Mouse (Mus musculus): ENCODE results near the gene Tjp3. TPM values are rescaled to one million over a fixed set of nuclear protein-coding genes. Genes with fewer than 3 reads are reported as not detected.

Tjp3 gene
- total RNA-seq (2023) = 11.7 to 14.1 TPM (median 12.2 TPM) in 4 replicates

DNA sequence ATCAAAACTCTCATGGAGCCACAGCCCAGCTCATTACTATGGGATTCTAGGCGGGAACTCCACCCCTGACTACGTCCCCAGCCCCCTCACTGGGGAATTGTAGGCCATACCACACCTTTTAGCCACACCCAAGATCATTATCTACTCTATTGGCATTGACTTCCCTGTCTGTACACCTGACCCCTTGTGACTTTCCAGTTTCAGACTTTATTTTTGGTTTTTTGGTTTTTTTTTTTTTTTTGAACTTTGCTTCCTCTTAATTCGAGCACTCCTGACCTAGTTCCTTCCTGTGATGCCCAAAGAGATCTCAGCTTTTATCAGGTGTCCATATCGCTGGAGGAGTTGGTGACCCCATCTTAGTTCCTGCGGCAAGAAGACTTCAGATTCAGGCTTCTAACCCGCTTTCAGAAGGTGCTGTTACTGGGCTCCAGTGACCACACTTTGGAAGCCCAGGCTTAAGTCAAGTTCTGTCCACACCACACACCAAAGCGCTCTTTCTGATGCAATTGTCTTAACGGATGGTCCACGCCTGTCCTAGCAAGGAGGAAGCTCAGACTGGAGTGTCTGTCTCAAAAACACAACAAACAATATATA lies at the start of gene Tjp3:
TSS of gene Tjp3 (minus strand) at position 71 of the 594 bp plus-strand sequence.

DNA sequence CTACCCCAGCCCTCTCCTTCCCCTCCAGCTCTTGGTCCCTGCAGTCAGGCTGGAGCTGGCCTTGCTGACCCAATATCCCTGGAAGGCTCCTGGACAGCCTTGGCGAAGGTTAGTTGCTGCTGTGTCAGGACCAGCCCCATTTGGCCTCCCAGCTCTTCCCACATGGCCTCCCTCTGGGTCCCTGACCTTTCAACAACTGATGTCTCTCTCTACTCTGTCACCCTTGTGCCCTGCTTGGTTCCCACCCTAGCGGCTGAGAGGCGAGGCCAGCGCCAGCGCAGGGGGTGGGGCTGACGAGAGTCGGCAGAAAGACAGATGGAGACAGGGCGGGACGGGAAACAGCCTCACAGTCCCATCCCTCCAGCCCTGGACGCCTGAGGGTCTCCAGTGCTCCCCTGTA lies 37.0 kb upstream of the Tjp3 start, which contains the start of gene Tbxa2r:
TSS of gene Tbxa2r (plus strand) at position 346 of the 400 bp plus-strand sequence.

DNA sequence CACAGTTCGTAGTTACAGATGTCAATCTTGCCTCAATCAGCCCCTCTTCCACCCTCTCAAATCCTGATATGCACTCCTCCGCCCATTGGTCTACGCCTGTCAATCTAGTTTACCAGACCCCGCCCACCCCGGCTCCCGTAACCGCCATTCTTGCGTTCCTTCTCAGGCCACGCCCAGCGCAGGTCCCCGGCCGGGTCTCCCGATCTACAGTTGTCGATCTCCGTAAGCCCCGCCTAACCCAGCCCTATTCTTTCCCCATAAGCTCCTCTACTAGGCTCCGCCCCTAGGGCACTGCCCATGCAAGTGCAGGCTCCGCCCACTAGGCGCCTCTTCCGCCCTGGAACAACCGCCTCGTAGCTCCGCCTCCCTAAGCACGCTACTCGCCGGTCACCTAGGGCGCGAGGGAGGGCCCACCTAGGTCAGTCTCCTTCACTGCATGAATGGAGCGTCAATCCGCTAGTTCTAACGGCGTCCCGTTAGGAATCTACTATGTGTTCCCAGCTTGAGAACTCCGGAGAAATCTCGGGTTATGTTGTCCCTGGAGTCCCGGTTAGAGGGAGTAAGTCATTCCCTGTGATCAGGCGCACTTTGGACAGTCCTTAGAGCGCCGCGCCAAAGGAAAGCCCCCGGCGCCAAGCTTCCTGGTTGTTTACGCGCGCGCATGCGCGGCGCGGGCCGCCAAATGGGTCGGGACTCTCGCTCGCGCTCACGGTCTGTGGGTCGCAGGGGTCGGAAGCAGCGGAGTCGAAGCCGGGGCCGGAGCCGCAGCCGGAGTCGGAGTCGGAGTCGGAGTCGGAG lies 29.4 kb upstream of the Tjp3 start, which contains the start of gene Cactin:
TSS of gene Cactin (plus strand) at position 554 of the 798 bp plus-strand sequence.

DNA sequence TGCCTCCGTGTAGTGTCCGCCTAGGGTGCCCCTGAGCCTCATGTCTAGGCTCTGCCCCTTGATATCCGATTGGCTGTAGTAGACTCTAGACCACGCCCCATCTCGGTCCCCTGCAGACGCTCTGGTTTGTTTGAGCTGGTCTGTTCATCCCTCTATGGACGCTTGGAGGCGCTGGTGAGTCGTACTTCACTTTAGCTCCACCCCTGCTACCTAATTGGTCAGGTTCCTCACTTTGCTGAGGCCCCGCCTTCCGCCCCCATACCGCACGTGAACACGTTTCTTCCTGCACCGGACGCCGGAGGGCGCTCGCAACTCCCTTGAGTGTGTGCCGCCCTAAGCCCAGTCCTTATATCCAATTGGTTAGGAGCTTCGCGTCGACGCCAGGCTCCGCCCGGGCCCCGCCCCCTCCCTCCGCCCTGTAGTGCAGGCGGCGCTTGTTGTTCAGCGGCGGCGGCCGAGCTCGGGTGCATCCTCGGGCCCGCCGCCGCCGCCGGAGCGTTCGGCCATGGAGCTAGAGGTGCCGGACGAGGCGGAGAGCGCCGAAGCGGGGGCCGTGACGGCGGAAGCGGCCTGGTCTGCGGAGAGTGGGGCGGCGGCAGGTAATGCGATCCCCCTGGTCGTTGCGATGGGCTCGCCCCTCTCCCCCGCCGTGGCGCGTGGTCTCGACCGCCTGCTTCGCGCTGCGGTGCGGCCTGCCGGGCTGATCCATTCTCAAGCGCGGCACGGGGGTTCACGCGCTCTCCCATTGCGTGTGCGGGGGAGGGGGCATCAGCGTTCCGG lies 1.4 kb upstream of the Tjp3 start, which contains the start of gene Pip5k1c:
TSS of gene Pip5k1c (plus strand) at position 410 of the 780 bp plus-strand sequence.

DNA sequence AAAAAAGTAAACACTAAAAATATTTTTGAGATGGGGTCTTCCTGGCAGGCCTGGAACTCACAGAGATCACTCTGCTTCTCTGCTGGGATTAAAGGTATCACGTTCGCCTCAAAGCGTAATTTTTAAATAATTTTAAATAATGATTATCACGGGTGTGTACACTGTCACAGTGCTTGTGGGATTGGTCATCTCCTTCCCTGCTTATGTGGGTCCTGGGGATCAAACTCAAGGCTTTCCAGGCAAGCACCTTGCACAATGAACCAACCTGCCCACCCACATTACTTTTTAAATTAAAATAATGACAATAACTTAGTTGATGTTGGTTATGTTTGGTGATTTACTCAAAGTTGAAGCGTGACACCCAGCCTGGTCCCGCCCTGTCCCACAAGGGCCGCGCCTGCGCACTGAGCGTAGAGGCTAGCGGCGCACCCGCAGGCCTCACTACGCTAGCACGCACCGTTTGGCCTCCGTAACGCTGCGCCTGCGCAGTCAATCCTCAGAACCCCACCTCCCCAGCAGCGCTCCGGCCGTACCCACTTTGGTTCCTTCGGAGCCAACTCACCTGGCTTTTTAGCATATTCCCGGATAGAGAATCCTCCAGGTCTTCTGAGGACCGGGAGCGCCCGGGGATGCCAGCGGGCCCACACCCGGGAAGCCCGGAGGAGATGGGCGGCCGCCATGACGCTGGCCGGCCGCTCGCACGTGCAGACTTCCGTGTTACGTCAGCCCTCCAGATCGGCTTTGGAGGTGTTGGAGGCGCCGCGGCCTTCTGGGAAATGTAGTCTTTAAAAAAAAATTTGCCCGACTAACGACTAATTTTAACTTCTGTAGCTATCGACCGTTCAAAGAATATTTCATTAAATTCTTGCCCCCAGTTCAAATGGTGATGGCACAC lies 24.9 kb downstream of the Tjp3 start, which contains the start of the genes Mrpl54 and Apba3:
TSS of gene Mrpl54 (minus strand) at position 724 of the 895 bp plus-strand sequence.
TSS of gene Apba3 (plus strand) at position 750 of the 895 bp plus-strand sequence.

GRCm38 (mm10) chr10:81252424-81253419 lies 38.7 kb downstream of the Tjp3 start, which contains the start of gene Matk:
Gene Matk, plus strand, starts transcription at chr10:81252935.

DNA sequence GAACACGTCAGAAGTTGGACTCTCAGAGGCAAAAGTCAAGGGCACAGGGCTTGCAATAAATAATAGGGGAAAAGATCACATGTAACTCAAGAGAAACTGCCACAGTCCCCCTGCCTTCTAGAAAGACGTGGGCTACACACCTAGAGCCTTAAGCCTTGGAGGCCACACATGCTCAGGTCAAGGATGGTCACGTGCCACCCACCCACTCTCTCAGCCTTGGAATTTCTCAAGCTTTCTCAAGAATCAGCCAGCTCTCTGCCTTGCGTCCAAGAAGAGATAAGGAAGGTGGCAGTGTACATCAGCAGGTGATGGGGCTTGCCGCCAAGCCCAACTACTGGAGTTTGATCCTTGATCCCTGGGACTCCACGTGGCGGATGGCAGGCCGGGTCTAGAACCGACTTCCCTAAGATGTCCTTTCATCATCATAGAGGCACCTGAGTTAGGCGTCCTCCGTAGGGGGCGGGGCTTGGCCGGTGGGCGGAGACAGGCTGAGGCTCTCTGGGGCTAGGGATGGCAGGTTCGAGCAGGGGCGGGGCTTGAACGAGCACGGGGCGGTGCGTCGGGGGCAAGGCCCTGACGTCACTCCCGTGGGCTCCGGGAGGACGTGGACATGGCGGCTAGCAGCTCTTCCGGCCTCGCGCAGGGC lies 58.7 kb downstream of the Tjp3 start, which contains the start of gene Zfr2:
TSS of gene Zfr2 (plus strand) at position 576 of the 646 bp plus-strand sequence.

GRCm38 (mm10) chr10:81230438-81231332 lies 60.7 kb downstream of the Tjp3 start, which contains the start of gene Atcay:
Gene Atcay, minus strand, starts transcription at chr10:81230833.

Other genes with a start within 250 kb of the Tjp3 start
- gene Sgta, start 231.4 kb downstream of the Tjp3 start, total RNA-seq (2023) = 61.8 to 68.8 TPM (median 65.7 TPM) in 4 replicates
- 13.8 to 17.5 TPM (median 15.7 TPM) in 4 replicates for gene Thop1, start 221.5 kb downstream of the Tjp3 start, total RNA-seq (2023)
- gene Creb3l3, start 192.7 kb downstream of the Tjp3 start, total RNA-seq (2023) = not detected in 4 replicates
- 140 to 154 TPM (median 146 TPM) in 4 replicates for gene Map2k2, start 185.7 kb downstream of the Tjp3 start, total RNA-seq (2023)
- gene Zbtb7a, start 156.4 kb downstream of the Tjp3 start, total RNA-seq (2023) = 102 to 107 TPM (median 105 TPM) in 4 replicates
- 60.6 to 70.8 TPM (median 66.5 TPM) in 4 replicates for gene Pias4, start 123.7 kb downstream of the Tjp3 start, total RNA-seq (2023)
- gene Eef2, start 115.0 kb downstream of the Tjp3 start, total RNA-seq (2023) = 1,970 to 2,090 TPM (median 2,027 TPM) in 4 replicates
- 79.2 to 84.3 TPM (median 81.9 TPM) in 4 replicates for gene Dapk3, start 108.6 kb downstream of the Tjp3 start, total RNA-seq (2023)
- not detected in 4 replicates for gene 4930442H23Rik, start 107.7 kb downstream of the Tjp3 start, total RNA-seq (2023)
- gene Nmrk2, start 89.5 kb downstream of the Tjp3 start, total RNA-seq (2023) = not detected in 4 replicates
- gene Atcay, start 60.7 kb downstream of the Tjp3 start, total RNA-seq (2023) = not detected in 4 replicates
- gene Zfr2, start 58.4 kb downstream of the Tjp3 start, total RNA-seq (2023) = 4.3 to 6.4 TPM (median 4.6 TPM) in 4 replicates
- gene Matk, start 38.6 kb downstream of the Tjp3 start, total RNA-seq (2023) = 25.9 to 37.1 TPM (median 29.9 TPM) in 4 replicates
- 120 to 145 TPM (median 129 TPM) in 4 replicates for gene Mrpl54, start 24.6 kb downstream of the Tjp3 start, total RNA-seq (2023)
- gene Apba3, start 24.6 kb downstream of the Tjp3 start, total RNA-seq (2023) = 22.1 to 30.5 TPM (median 26.9 TPM) in 4 replicates
- gene Pip5k1c, start 1.4 kb upstream of the Tjp3 start, total RNA-seq (2023) = 147 to 164 TPM (median 158 TPM) in 4 replicates
- 45.5 to 50.8 TPM (median 48.1 TPM) in 4 replicates for gene Cactin, start 29.5 kb upstream of the Tjp3 start, total RNA-seq (2023)
- gene Tbxa2r, start 37.1 kb upstream of the Tjp3 start, total RNA-seq (2023) = 3.3 to 4.4 TPM (median 3.7 TPM) in 4 replicates
- 0.57 to 1.1 TPM (median 0.80 TPM) in 4 replicates for gene Gipc3, start 51.7 kb upstream of the Tjp3 start, total RNA-seq (2023)
- 71.5 to 76.8 TPM (median 75.7 TPM) in 4 replicates for gene Hmg20b, start 58.9 kb upstream of the Tjp3 start, total RNA-seq (2023)
- 8.7 to 13.6 TPM (median 9.9 TPM) in 4 replicates for gene Mfsd12, start 65.9 kb upstream of the Tjp3 start, total RNA-seq (2023)
- 5.0 to 8.0 TPM (median 6.8 TPM) in 4 replicates for gene 4930404N11Rik, start 74.2 kb upstream of the Tjp3 start, total RNA-seq (2023)
- gene Fzr1, start 86.9 kb upstream of the Tjp3 start, total RNA-seq (2023) = 41.9 to 52.4 TPM (median 51.6 TPM) in 4 replicates
- gene Dohh, start 92.8 kb upstream of the Tjp3 start, total RNA-seq (2023) = 37.0 to 49.1 TPM (median 44.0 TPM) in 4 replicates
- 1.4 to 3.0 TPM (median 2.2 TPM) in 4 replicates for gene Gm48551, start 92.9 kb upstream of the Tjp3 start, total RNA-seq (2023)
- 2.3 to 8.8 TPM (median 6.4 TPM) in 4 replicates for gene Gm48552, start 97.4 kb upstream of the Tjp3 start, total RNA-seq (2023)
- 4.3 to 8.4 TPM (median 7.4 TPM) in 4 replicates for gene Smim24, start 101.5 kb upstream of the Tjp3 start, total RNA-seq (2023)
- gene Nfic, start 164.1 kb upstream of the Tjp3 start, total RNA-seq (2023) = 18.3 to 24.4 TPM (median 19.5 TPM) in 4 replicates
- not detected in 4 replicates for gene Celf5, start 191.1 kb upstream of the Tjp3 start, total RNA-seq (2023)
- 99.6 to 113 TPM (median 106 TPM) in 4 replicates for gene Ncln, start 204.8 kb upstream of the Tjp3 start, total RNA-seq (2023)
- 48.2 to 59.1 TPM (median 54.6 TPM) in 4 replicates for gene S1pr4, start 208.6 kb upstream of the Tjp3 start, total RNA-seq (2023)
- gene Gna15, start 232.6 kb upstream of the Tjp3 start, total RNA-seq (2023) = 5.1 to 6.6 TPM (median 5.9 TPM) in 4 replicates